Mouse (Mus musculus) thymus, postnatal 4 days (tissue): ENCODE data around the gene Lamtor1.
A peak's percentile ranks its signal among the peaks of the same experiment; 100 is the strongest.

Source experiments
- DNase-seq: peaks from one replicate; pipeline ENCODE4 v3.0.0; 2021

The Lamtor1 gene

DNA sequence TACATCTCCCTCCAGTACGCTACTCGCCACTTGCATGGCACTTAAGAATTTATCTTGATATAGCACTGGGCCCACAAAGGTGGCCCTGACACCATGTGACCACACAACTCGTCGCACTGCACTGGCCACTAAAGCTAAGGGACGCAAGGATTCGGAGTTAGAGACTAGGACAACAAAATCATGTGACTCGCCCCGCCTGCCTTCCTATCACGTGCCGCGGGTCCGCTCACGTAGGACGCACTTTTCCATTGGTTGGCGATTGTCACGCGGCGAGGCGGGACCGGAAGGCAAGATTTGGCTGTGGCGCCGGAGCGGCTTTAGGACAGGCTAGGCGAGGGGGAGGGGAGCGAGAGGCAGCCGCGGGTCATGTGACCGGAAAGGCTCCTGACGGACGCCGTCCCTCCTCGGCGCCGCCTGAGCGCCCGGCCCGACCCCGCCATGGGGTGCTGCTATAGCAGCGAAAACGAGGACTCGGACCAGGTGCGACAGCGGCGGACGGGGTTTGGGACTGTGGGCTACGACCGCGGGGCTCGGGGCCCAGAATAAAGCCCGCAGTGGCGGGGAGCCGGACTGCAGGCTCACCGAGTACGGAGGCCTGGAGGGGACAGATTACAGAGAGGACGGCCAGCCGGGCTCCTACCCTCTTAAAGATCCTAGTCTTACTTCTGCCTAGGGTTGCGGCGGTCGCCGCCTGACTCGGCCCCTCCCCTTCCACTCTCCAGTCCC lies at the start of gene Lamtor1:
TSS of gene Lamtor1 (plus strand) at position 344 of the 726 bp plus-strand sequence.
- DNase-seq: peak; percentile 95

DNA sequence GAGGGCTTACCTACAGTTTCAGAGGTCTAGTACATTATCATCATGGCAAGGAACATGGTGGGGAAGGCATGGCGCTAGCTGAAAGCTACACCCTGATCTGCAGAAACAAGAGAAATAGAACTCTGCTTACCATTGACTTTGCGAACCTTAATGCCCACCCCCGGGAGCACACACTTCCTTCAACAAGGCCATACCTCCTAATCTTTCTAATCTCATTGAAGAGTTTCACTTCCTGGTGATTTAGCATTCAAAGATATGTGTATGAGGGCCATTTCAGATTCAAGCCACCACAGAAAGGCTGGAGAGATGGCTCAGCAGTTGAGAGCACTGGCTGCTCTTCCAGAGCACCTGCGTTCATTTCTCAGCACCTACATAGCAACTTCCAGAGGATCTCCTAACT lies 48.6 kb upstream of the Lamtor1 start, which contains the start of gene Folr2:
TSS of gene Folr2 (minus strand) at position 101 of the 400 bp plus-strand sequence.
- DNase-seq: no peak

DNA sequence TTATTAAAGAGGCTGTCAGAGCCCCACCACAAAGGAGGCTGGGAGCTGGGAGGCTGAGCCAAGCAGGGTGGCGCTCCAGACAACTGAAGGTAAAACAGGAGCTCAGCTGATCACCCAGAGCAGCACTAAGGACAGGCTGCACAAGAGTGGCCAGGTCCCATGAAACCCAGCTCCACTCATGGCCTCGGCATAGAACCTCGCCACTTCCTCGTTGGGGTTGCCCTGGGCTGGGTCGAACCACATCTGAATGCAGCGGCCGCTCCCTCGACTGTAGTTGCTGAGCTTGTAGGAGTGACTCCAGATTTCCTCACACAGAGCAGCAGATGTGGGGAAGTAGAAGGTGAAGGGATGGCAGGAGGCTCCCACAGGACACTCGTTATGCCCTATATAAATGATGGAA lies 47.3 kb upstream of the Lamtor1 start:
- no peak for DNase-seq

DNA sequence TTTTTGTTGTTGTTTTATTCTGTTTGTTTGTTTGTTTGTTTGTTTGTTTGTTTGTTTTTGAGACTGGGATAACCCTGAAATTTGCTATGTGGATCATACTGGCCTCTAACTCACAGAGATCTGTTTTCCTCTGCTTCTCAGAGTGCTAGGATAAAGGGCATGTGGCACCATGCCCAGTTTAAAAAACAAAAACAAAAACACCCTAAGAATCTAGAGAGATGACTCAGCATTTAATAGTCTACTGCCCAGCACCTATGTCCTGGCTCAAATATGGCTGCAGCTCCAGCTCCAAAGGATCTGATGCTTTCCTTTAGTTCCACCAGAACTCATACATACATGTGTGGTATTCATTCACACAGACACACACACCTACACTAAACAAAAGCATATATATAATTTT lies 44.7 kb upstream of the Lamtor1 start:
- no peak for DNase-seq

DNA sequence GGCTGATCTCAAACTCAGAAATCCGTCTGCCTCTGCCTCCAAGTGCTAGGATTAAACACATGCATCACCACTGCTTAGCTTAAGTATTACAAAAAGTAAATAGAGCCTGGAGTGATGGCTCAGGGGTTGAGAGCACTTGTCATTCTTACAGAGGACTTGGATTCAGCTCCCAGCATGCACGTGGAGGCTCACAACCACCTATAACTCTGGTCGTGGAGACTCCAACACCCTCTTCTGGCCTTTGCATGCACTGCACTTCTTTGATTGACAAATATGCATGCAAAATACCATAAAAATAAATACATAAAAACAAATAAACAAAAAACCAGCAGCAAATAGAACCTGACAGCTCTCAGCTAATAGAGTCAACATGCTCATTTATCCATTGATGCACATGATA lies 43.4 kb upstream of the Lamtor1 start:
- no peak for DNase-seq

DNA sequence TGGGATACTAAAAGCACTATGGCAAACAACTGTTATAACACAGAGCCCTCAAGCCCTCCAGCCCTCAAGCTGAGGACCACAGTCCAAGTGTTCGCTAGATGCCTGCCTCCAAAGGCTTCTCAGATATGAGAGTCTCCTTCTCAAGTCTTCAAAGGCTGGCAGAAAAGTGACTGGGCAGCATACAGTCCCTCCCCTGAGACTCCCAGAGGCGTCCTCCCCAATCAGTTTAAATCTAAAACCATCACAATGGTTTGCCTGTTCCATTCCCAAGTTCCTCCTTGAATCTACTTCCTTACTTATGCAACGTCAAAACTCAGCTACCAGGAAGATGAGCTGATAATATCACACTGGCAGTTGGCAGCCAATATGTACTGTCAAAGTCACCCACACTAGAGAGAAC lies 42.3 kb upstream of the Lamtor1 start, which contains the start of gene Anapc15:
TSS of gene Anapc15 (plus strand) at position 301 of the 400 bp plus-strand sequence.
- no peak for DNase-seq

DNA sequence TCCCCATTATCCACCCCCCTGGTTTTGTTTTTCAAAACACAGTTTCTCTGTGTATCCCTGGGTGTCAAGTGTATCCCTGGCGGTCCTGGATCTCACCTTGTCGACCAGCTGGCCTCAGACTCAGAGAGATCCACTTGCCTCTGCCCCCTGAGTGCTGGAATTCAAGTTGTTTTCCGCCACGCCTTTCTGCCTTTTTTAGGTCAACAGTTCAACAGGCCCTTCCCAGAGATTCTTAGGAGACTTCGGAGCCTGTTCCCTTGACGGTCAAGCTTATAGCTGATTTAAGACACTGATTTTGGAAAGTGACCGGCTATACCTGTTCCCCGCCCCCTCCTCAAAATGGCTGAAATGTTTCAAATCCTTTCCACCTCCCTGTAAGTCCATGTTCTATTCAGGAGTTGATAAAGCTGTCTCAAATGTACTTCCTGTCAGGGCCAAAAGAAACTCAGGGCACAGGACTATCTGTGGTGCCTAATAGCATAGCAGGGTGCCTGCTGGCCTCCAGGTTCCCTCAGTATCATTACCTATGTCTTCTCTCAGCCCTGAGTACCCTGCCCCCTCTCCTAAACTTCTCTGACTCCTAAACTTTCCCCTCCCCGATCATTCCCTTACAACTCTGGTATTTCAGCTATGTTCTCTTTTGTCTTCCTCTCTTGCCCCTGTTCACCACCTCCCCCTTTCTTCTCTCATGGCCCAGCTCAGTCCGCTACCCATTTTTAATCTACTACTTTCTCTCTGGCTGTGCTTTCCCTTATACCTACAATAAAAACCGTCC lies 39.0 kb upstream of the Lamtor1 start:
- DNase-seq: no peak

DNA sequence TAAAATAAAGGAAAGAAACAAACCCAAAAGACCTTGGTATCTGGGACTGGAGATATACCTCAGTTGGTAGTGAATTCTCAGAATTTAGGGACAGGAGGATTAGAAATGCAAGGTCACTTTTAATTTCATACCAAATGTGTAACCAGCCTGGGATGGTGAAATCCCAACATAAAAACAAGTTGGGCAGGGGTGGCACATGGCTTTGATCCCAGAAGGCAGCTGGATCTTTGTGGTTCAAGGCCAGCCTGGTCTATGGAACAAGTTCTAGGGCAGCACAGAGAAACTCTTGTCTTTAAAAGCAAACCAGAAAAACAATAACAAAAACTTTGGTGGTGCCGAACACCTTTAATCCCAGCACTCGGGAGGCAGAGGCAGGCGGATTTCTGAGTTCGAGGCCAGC lies 38.2 kb upstream of the Lamtor1 start:
- no peak for DNase-seq

DNA sequence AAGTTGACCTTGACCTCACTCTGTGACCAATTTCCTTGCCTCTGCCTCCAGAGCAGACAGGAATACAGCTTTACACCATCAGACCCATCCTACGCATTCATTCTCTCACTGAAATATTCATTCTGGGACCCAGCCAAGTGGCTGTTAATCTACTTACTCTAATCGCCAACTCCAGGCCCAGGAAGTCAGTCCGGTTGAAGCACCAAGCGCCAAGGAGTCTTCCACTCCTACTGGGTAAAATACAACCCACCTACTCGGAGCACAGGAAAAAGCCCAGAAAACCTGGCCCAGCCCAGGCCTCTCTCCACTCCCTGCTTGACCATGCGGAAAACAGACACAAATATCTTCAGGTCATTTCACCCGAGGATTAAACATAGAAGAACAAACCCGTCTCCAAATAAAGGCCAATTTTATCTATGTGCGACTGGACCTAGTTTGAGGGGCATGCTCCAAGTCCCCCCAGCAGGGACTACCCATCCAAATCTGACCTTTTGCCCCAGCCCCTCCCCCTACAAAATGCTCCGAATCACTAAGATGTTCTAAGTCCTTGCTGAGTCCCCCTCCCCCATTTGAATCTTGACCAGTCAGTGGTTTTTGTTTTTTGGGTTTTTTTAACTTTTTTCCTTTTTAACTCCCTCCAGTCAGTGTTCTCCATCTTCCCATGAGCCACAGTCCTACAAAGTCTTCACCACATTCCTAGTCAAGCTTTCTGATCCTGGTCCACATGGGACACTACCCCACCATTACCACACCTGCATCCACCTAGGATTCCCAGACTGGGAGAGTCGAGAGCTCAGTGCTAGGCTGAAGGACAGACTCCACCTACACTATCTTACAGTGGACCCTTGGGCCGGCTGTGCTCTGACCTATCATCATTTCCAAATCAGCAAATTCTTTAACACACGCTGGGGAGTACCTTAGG lies 37.2 kb upstream of the Lamtor1 start:
- DNase-seq: no peak

DNA sequence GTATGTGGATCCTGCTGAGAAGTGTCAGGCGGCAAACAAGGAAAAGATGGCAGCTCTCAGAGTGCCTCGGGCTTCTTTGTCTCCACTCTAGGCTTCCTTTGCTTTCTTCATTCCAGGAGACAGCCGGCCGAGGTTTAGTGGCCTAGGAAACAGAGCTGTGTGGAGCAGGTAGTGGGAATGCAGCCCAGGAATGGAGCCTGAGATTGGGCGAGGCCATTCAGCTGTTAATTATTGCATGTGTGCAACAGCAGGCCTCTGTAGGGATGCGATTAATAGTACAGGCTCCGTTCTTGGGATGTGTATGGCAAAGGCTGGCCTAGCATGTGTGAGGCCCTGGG lies 36.6 kb upstream of the Lamtor1 start:
- no peak for DNase-seq

DNA sequence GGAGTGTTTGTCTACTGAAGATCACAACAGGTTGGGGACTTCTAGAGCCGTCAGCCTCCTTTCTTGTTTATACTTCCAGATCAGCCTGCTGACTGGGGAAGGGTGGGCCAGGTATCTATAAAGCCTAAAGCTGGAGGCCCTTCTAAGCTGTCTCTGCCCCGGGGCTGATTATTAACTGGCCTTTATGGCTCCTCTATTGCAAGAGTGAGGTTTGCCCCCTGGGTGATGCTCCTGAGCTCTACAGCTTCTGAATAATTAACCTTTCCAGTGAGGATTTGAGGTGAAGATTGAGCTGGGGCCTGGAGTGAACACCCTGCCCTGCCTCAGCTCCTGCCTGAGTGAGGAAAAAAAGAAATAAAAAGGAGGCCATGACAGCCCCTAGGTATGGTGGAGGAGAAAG lies 35.1 kb upstream of the Lamtor1 start, which contains the start of gene Folr1:
TSS of gene Folr1 (minus strand) at position 160 of the 400 bp plus-strand sequence.
- no peak for DNase-seq

DNA sequence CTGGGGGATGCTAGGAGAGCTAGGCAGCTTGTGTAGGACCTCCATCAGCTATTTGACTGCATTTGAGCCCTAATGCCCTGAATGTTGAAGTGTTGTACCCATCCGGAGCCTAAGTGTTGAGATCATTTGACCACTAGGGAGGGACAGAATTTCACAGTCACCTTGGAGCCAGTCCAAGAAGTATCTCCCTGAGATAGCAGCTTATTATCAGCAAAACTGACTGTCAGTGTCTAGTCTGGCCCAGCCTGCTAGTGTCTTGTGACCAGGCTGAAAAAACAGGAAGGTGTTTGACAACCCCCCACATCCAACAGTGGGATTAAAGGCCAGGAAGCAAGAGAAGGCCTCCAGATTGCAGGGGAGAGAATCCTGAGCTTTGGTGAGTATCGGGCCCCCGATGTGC lies 34.4 kb upstream of the Lamtor1 start:
- DNase-seq: no peak

DNA sequence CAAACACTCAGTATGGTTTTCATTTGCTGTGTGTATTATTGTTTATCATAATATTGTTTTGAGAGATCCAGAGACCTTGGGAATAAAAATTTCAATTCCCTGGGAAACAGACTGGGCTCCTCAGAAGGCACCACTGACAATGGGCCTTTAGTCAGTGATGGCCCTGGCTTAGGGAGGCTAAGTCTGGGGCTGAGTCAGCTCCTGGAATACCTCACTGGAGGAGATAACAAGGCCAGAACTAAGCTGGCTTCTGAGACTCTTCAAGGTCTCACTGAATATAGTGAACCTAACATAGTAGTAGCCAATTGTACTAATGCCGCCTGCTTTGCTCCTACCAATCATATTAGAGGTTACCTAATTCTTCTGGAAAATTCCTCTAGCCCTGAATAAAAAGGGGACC lies 29.7 kb upstream of the Lamtor1 start:
- no peak for DNase-seq

DNA sequence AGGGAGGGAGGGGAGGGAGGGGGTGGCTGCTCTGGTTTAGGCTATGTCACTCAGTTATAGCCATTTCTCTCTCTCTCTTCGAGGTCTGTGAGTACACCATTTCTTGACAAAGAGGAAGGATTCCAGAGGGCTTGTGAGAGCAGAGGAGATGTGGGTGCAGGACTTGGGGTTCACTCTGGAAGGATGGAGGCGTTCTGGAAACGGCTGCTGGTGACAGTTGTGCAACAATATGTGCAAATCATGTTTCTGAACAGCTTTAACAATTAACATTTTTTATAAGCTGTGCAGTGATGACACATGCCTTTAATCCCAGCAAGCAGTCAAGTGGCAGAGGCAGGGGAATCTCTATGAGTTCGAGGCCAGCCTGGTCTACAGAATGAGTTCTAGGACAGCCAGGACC lies 24.8 kb upstream of the Lamtor1 start:
- no peak for DNase-seq

DNA sequence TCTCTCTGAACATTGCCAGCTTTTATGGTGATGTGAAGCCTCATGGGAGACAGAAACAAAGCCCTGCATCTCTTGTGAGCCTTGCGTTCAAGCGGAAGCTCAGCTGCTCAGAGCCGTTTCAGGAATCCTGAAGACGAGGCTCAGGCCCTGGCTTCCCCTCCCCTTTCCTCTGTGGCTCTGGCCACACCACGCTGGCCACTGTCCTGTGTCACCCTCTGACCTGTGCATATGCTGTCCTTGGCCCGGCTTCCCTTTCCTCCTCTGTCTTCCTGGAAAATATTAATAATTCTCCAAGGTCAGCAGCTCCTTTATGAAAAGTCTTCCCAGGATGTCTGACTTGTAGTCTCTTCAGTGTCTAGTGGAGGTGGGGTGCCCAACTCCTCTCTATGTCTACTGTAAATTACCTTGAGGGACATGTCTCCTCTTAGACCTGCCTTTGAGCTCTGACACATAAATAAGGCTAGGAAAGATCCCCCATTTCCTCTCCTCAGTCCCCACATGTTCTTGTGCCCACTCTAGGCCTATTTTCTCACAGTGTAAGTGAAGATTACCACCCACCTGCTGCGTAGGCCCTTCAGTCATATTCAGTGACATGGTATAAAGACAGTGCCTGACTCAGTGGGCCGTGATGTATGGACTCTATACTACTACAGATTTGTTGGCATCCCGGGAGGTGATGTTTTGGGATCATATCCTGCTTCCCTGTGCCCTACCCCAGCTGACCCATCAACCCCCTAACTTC lies 23.1 kb upstream of the Lamtor1 start:
- DNase-seq: no peak

DNA sequence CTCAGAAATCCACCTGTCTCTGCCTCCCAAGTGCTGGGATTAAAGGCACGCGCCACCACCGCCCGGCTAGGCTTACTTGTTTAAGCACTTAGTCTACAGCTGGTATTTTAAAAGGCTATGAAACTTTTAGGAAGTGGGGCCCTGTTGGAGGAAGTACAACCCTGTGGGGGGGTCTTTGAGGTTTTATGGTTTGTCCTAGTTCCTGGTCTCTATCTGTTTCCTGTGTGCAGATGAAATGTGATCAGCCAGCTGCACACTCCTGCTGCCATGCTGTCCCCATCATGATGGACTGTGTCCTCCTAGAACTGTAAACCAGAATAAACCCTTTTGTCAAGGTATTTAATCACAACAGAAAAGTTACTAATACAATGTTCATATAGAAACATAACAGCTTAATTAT lies 21.5 kb upstream of the Lamtor1 start:
- no peak for DNase-seq

DNA sequence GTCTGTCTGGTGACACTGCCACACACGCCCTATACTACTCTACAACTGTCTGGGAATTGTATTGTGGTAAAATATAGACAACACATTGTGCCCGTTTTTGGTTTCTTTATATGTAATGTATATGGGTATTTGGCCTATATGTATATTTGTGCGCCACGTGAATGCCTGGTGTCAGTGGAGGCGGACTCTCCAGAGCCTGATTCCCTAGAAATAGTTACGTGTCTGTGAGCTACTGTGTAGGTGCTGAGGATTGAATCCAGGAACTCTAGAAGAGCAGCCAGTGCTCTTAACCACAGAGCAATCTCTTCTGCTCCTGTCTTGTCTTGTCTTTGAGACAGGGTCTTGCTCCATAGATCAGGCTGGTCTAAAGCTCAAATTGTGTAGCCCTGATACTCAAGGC lies 19.4 kb upstream of the Lamtor1 start:
- no peak for DNase-seq

DNA sequence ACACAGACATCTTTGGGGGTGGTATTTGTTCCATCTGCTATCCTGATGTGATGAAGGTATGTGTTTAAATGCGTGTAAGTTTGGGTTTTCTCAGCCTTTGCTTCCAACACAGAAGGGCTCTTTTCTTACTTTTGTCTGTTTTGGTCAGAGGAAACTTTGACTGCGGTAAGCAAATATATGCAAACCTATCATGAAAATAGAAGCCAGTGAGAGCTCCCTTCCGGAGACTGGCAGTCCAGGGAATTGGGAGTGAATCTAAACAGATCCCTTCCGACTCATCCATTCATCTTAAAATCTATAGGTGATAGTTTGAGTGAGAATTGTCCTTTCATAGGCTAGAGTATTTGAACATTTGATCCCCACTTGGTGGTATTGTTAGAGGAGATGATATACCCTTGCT lies 17.2 kb upstream of the Lamtor1 start:
- DNase-seq: no peak

DNA sequence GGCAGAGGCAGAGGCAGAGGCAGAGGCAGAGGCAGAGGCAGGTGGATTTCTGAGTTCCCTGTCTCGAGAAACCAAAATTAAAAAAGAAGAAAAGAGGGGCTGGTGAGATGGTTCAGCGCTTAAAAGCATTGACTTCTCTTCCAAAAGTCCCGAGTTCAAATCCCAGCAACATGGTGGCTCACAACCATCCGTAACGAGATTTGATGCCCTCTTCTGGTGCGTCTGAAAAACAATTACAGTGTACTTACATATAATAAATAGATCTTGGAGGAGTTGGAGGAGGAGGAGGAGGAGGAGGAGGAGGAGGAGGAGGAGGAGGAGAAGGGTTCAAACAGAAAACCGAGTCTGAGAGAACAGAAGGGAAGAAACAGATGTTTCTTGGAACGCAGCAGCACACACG lies 10.0 kb upstream of the Lamtor1 start:
- DNase-seq: no peak

DNA sequence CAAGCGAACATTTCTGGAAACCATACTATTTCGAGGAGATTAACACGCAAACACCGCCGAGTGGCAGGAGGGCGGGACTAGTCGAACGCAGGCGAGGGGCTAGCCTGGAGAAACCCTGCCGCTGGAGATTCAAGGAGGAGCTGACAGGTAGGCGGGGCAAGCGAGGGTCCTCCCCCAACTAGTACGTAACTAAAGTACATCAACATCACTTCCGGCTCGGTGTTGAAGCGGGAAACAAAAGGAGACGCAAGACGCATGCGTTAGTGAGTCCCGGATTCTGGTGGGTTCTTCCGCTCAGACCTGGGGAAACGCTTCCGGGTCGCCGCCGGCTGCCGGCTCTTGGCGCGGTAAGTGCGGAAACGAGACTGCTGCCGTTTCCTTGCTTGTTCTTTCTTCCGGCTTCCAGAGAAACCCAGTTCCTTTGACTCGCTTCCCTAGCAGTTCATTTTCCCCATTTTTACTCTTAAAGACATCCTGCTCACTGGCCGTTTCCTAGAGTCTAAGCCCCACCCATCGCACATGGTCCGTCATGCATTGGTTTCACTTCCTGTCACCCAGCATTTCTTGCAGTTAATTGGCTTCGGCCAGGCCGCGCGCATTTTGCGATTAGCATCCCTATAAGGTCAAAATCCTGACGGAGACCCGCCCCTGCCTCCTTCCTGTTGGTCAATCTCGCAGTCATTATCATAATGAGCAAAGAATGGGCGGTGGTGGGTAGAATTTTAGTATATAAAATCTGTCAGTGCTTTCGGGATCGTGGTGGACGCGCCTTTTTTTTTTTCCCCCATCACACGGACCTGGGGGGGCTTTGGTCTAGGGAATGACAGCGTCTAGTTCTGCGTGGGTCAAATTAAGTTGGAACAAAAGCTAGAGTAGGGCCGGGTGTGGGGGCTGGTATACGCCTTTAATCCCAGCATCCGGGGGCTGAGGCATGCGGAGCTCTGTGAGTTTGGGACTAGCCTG lies 9.3 kb upstream of the Lamtor1 start:
- DNase-seq: peak; percentile 95
